Mouse (Mus musculus) lung, adult 2 months (tissue): ENCODE results near the gene Trpm8. TPM values are rescaled to one million over a fixed set of nuclear protein-coding genes. Genes with fewer than 3 reads are reported as not detected.

ENCODE experiments used
- DNase-seq: peaks from one replicate; pipeline ENCODE4 v3.0.0; 2022
- H3K4me1 ChIP-seq: fragments of 200-500 bp; 2 replicates; pipeline ENCODE4 v1.6.1; 2011; ENCODE audit warnings: low read length; ENCODE audit not compliant: control insufficient read depth, insufficient read depth
- H3K4me3 ChIP-seq: fragments of 200-500 bp; replicated peaks from 2 replicates; pipeline ENCODE3; 2011; ENCODE audit warnings: low read depth, mild to moderate bottlenecking, control low read depth, low read length; ENCODE audit errors: extremely low read depth
- CTCF ChIP-seq: fragments of 200-500 bp; IDR thresholded peaks from 2 replicates; pipeline ENCODE4 v1.5.1; 2011; ENCODE audit warnings: mild to moderate bottlenecking, low read length, control low read depth; ENCODE audit not compliant: insufficient read depth
- POLR2A ChIP-seq: fragments of 200-500 bp; IDR thresholded peaks from 2 replicates; pipeline ENCODE4 v1.6.1; 2011; ENCODE audit warnings: low read depth, mild to moderate bottlenecking, control low read depth, low read length, borderline replicate concordance; ENCODE audit errors: extremely low read depth
- WGBS: fragments of 180-500 bp; shearing (Covaris S2); methylation state at CpG from one replicate; pipeline ENCODE4 v1.1.7; 2018; 5-methylcytosine and 5-hydroxymethylcytosine counted together
- polyA plus RNA-seq: library from polyadenylated mRNA; depleted of rRNA; stranded (reverse); fragments of >200 nt; gene quantifications from 2 replicates; pipeline ENCODE4 v1.2.3, GENCODE M21; 2012

Trpm8 gene
- polyA plus RNA-seq, 1 experiment: not detected

DNA sequence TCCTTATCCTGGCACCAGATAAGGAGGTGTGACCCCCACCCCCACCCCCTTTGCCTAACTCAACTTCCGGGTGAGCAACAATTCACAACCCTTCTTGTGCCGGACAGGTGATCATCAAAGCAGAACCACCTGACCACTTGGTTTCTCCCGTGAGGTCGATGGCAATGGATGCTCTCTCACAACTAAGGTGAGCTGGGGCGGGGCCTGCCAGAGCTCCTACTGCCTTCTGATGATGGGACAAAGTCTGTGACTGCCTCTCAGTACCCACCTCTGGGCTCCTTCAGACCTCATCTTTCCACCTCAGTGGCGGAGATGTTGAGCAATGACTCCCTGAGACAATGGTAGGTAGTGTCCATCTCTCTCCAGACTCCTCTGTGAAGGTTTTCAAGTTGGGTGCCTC, 31.6 kb upstream of the Trpm8 start:
- no peak overlapping the region for H3K4me3 ChIP-seq
- no peaks in the 10 kb centered on the region for H3K4me1 ChIP-seq
- TF ChIP-seq CTCF: no peak
- TF ChIP-seq POLR2A: no peak
- WGBS: 75% methylated on average over 6 of the region's 6 CpGs
- no peak for DNase-seq

DNA sequence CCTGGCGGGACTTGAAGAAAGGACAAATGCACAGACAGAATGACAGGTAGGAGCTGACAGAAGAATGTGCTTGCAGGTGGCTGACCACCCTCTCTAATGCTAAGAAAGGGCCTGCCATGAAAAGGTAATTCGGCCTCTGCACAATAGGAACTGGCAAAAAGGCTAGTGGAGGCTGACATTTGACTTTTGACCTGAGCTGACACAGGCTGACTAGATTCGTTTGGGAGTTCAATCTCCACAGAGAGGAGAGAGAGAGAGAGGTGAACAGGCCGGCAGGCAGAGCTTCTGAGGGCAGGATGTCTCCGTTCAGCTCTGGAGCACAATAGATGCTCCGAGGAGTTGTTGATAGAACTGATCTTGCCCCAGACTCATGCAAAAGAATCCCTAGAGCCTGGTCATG, 31.1 kb upstream of the Trpm8 start:
- WGBS: 42% methylated on average over 6 of the region's 6 CpGs
- TF ChIP-seq CTCF (no peak), POLR2A (no peak)
- DNase-seq: no peak
- no peak overlapping the region for H3K4me3 ChIP-seq
- H3K4me1 ChIP-seq: no peaks in the 10 kb centered on the region

DNA sequence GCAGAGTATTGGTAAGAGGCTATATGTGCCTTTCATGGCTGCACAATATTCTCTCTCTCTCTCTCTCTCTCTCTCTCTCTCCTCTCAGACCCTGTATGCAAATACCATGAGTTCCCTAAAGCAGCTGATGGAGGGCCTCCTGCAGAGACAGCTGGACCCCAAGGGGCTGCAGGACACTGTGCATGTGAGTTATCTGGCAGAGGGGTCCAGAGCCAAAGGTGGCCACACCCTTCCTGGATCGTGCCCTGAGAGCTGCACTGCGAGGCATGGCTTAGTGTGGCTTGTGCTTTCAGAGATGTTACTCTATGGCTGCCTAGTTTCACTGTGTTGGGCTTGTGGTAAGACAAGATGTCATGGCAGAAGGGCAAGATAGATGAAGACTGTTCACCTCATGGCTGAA, 29.8 kb upstream of the Trpm8 start:
- TF ChIP-seq POLR2A (no peak), CTCF (no peak)
- Histone ChIP-seq H3K4me3 (no peak overlapping the region), H3K4me1 (no peaks in the 10 kb centered on the region)
- WGBS: 41% methylated on average over 2 of the region's 2 CpGs
- no peak for DNase-seq

DNA sequence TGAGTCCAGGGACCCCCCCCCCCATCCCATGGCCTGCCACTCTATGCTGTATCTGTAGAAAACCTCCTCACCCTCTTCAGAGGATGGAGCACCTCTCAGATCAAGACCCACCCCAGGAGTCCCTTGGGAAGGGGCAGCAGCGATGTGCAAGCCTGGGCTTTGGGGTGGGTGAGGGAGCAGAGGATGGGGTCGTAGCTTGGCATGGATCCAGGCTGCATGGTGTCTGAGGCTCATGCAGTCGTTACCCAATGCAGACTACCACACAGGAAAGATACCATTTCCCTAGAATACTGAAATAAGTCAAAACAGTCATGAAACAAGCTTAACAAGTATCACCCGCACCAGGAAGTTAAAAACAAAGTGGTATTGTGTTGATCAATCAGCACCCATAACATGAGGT, 28.8 kb upstream of the Trpm8 start:
- DNase-seq: no peak
- 56% methylated on average over 4 of the region's 4 CpGs for WGBS
- TF ChIP-seq POLR2A (no peak), CTCF (no peak)
- Histone ChIP-seq H3K4me1 (no peaks in the 10 kb centered on the region), H3K4me3 (no peak overlapping the region)

DNA sequence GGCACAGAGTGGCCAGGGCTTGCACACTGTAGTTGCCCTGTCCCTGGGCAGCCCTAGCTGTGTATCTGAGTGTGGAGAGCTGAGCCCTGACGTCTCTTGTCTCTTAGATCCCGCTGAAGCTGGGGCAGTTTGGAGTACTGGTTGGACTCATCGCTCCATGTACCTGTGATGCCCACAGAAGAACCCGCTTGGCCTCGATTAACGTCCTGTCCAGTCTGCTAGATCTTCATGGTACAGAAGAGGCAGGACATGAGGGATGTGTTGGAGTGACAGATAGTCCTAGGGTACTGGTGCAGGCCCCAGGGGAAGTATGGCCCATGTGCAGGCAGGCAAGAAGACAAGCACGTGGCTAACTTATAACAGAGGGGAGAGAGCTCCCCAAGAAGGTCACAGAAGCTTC, 27.9 kb upstream of the Trpm8 start:
- 73% methylated on average over 7 of the region's 7 CpGs for WGBS
- DNase-seq: no peak
- TF ChIP-seq CTCF (no peak), POLR2A (no peak)
- Histone ChIP-seq H3K4me1 (no peaks in the 10 kb centered on the region), H3K4me3 (no peak overlapping the region)

DNA sequence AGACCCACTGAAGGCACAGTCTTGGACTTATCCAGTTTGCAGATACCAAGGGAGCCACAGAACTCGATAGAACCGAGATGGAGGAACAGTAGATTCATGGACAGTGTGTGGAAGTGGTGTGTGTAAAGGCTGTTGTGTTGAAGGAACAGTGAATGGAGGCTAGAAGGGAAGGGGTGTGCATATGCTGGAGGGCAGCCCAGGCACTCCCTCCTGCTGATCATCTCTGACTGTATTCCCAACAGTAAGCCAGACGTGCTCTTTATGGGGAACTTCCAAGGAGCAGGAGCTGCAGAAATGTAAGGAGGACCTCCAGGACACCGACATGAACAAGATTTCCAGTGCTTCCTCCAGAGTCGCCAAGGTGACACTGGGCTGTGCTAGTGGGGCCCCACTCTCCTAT, 27.4 kb upstream of the Trpm8 start:
- H3K4me3 ChIP-seq: no peak overlapping the region
- no peaks in the 10 kb centered on the region for H3K4me1 ChIP-seq
- WGBS: 78% methylated on average over 5 of the region's 5 CpGs
- DNase-seq: no peak
- TF ChIP-seq POLR2A: no peak
- TF ChIP-seq CTCF: no peak

DNA sequence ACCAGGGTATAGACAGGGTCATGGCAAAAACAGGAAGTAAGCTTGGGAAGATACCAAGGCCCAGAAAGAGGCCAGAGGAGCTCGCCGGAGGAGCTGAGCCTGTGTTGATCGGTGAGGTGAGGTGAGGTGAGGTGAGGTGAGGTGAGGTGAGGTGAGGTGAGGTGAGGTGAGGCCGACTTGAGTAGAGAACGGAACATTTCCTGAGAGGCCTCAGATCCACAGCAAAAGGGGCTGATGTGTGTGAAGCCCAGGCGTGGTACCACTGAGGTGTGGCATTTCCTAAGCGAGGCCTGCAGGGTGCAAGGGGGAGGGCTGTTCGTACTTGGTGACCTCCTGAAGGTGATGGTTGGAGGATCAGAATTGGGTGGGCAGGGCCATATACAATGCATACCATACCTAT, 24.4 kb upstream of the Trpm8 start:
- DNase-seq: no peak
- 69% methylated on average over 8 of the region's 8 CpGs for WGBS
- no peak overlapping the region for H3K4me3 ChIP-seq
- TF ChIP-seq CTCF (no peak), POLR2A (no peak)
- no peaks in the 10 kb centered on the region for H3K4me1 ChIP-seq

DNA sequence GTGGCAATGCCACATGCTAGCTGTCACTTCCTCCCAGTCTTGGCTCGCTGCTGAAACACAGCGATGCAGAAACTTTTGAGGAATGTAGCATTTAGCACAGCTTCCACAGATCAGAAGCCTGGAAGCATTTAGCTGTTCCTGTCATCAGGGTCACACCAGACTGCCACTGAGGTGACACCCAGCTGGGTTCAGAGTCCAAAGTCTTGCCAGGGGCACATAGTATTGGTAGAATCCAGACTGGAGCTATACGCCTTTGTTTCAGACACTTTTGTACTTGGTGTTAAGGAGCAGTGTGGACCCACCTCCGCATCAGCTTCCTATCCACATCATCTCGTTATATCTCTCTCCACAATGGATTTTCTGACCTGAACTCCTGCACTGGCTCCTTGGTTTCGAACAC, 23.9 kb upstream of the Trpm8 start:
- Histone ChIP-seq H3K4me1 (no peaks in the 10 kb centered on the region), H3K4me3 (no peak overlapping the region)
- DNase-seq: no peak
- 66% methylated on average over 6 of the region's 6 CpGs for WGBS
- TF ChIP-seq POLR2A (no peak), CTCF (no peak)

DNA sequence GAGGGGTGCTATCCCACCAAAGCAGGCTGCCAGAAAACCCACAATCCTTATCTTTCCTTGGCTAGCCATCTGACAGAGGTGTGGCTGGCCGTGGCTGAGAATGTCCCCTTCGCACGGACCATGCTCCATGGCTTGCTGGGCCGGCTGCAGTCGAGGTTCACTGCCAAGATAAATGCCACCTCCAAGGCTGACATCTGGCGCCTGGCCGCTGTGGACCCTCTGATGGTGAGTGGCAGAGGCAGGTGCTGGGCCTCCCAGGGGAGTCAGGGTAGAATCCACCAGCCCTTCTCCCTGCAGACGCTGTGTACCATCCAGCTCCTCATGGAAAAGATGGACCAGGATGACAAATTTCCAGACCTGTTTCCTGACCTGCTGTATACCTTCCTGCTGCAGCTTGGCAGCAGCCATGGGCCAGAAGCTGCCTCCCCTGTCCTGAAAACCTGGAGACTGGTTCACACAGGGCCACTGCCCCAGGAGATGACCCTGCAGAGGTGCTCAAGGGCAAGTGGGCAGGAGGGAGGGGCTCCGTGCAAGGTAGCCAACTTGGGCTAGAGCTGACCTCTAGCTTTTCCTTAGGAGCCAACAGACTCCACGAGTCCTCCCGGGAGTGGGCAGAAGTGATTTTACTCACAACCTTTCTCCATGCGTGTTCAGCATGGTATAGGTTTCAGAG, 22.5 kb upstream of the Trpm8 start:
- H3K4me3 ChIP-seq: no peak overlapping the region
- no peaks in the 10 kb centered on the region for H3K4me1 ChIP-seq
- WGBS: 82% methylated on average over 12 of the region's 12 CpGs
- DNase-seq: no peak
- TF ChIP-seq POLR2A (no peak), CTCF (no peak)

DNA sequence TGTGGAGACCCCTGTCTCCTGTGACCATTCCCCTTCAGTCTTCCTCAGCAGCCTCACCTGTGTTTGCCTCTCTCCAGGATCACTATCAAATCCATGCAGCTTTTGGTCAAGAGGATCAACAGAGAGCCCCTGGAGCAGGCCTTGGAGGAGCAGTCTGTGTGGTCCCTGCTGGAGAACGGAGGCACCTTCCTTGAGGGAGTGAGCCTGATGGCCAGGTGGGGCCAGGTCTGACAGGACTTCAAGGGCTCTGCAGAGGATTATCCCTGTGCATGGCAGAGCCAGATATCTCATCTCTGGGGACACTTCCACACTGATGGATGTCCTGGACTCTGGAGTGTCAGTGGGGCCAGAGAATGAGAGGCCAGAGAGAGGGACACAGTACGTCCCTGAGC, 22.0 kb upstream of the Trpm8 start:
- Histone ChIP-seq H3K4me3 (no peak overlapping the region), H3K4me1 (no peaks in the 10 kb centered on the region)
- 55% methylated on average over 2 of the region's 2 CpGs for WGBS
- TF ChIP-seq POLR2A: no peak
- no peak for TF ChIP-seq CTCF
- no peak for DNase-seq
